Mouse (Mus musculus) CH12.LX (cell line): ENCODE results near the gene Cacng6.

Experiments used
- CTCF ChIP-seq, 2 experiments: IDR thresholded peaks in 1 of 2; conservative IDR thresholded peaks in 1 of 2; 2 replicates each; pipeline ENCODE4 v1.5.1; 2011 to 2012; ENCODE audit warnings: low read depth in 2 of 2, low read length in 2 of 2, improper control_type of control experiment in 1 of 2, inconsistent platforms in 1 of 2, mild to moderate bottlenecking in 1 of 2, moderate library complexity in 1 of 2
- E2F4 ChIP-seq: IDR thresholded peaks from 2 replicates; pipeline ENCODE4 v1.6.1; 2011; ENCODE audit warnings: low read depth, low read length, improper control_type of control experiment; ENCODE audit not compliant: insufficient replicate concordance
- ETS1 ChIP-seq: conservative IDR thresholded peaks from 2 replicates; pipeline ENCODE4 v1.6.1; 2012; ENCODE audit warnings: low read depth, mild to moderate bottlenecking, inconsistent platforms, low read length, improper control_type of control experiment, moderate library complexity
- JUND ChIP-seq: conservative IDR thresholded peaks from 2 replicates; pipeline ENCODE4 v1.6.1; 2011; ENCODE audit warnings: low read depth, low read length, improper control_type of control experiment
- KAT2A ChIP-seq: IDR thresholded peaks from 2 replicates; pipeline ENCODE4 v1.6.1; 2012; ENCODE audit warnings: low read length, improper control_type of control experiment, inconsistent platforms; ENCODE audit not compliant: insufficient replicate concordance
- MAFK ChIP-seq: IDR thresholded peaks from 2 replicates; pipeline ENCODE4 v1.6.1; 2011; ENCODE audit warnings: low read length, improper control_type of control experiment; ENCODE audit not compliant: insufficient replicate concordance
- MEF2A ChIP-seq: IDR thresholded peaks from 2 replicates; pipeline ENCODE4 v1.6.1; 2014; ENCODE audit warnings: low read depth, mild to moderate bottlenecking, inconsistent platforms, low read length, improper control_type of control experiment, borderline replicate concordance
- NRF1 ChIP-seq: IDR thresholded peaks from 2 replicates; pipeline ENCODE4 v1.6.1; 2014; ENCODE audit warnings: low read depth, mild to moderate bottlenecking, inconsistent platforms, low read length, improper control_type of control experiment, moderate library complexity
- POLR2A ChIP-seq: IDR thresholded peaks from 2 replicates; pipeline ENCODE4 v1.6.1; 2011; ENCODE audit warnings: low read depth, mild to moderate bottlenecking, improper control_type of control experiment, low read length
- RAD21 ChIP-seq: IDR thresholded peaks from 2 replicates; pipeline ENCODE4 v1.6.1; 2011; ENCODE audit warnings: low read depth, mild to moderate bottlenecking, low read length, improper control_type of control experiment, moderate library complexity
- RCOR1 ChIP-seq: conservative IDR thresholded peaks from 2 replicates; pipeline ENCODE4 v1.6.1; 2012; ENCODE audit warnings: low read depth, mild to moderate bottlenecking, inconsistent platforms, low read length, improper control_type of control experiment
- UBTF ChIP-seq: IDR thresholded peaks from 2 replicates; pipeline ENCODE4 v1.6.1; 2012; ENCODE audit warnings: low read depth, mild to moderate bottlenecking, inconsistent platforms, low read length, improper control_type of control experiment, moderate library complexity
- ZC3H11A ChIP-seq: IDR thresholded peaks from 2 replicates; pipeline ENCODE4 v1.6.1; 2012; ENCODE audit warnings: low read depth, mild to moderate bottlenecking, inconsistent platforms, low read length, improper control_type of control experiment

DNA sequence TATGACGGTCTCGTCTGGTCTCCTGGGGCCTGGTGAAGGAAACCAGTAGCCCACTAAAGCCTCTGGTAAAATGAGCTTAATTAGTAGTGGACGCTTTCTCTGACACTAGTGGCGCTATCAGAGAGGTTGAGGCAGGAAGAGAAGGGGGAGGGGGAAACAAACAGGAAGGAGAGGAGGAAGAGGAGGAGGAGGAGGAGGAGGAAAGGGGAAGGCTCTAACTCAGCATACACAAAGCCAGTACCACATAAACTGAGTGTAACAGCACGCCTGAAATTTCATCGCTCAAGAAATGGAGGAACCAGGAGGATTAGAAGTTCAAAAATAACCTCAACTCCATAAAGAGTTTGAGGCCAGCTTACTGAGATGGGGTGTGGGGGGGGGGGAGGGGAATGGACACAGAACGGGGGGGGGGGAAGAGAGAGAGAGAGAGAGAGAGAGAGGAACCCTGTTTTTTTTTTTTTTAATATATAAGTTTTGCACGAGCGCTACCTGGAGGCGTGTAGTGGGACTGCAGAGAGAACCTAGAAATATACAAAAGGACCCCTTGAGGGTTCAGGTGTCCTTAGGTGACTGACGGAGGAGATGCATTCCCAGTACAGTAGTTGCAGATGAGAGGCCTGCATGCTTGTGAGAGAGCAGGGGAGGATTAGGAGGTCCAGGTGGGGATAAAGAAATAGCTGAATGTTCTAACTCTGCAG is 29.6 kb downstream of the Cacng6 start:
- TF ChIP-seq CTCF (conservative IDR thresholded peaks at IDR 0.05 in 1 of 2, IDR thresholded peaks at IDR 0.05 in 1 of 2; ENCODE audit: low read depth in 2 of 2, low read length in 2 of 2) (peak in 1 of 2 experiments; percentile 55; a peak in 2 of 4 replicates), POLR2A (no peak), RCOR1 (no peak), RAD21 (peak; percentile 46), MAFK (no peak), NRF1 (no peak), UBTF (no peak), JUND (no peak), ZC3H11A (no peak), MEF2A (0 out of 2 replicates have a peak, but pooled peaks have one; percentile 17), ETS1 (no peak), KAT2A (no peak), E2F4 (no peak)
